Mouse (Mus musculus) neural tube, embryonic 10.5 days (tissue): Measurements from ENCODE around the gene Cetn3.
A peak's percentile ranks its signal among the peaks of the same experiment; 100 is the strongest.

Experiments
- DNase-seq: peaks from one replicate; pipeline ENCODE4 v3.0.0-alpha.2; 2017; ENCODE audit warnings: low spot score; ENCODE audit errors: extremely low spot score

Cetn3 gene

DNA sequence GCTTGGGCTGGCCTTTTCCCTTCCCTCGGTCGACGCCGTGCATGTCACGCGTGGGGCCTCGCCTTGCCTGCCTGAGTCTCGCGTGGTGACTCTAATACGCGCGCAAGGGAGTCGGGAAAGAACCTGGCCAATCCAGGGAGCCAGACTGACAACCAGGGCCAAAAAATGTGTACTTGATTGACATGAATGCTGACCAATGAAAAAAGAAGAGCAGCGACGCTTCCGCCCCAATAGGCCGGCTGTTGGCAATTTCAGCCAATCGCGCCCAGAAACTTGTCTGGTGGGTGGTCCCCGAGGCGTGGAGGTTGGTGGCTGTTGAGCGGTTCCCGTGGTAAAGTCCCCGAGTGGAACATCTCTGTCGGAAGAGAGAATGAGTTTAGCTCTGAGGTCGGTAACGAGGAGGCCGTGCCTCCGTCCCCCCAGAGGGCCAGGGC lies at the start of gene Cetn3:
TSS of gene Cetn3 (plus strand) at position 107 of the 434 bp plus-strand sequence.
- peak; percentile 93 for DNase-seq

DNA sequence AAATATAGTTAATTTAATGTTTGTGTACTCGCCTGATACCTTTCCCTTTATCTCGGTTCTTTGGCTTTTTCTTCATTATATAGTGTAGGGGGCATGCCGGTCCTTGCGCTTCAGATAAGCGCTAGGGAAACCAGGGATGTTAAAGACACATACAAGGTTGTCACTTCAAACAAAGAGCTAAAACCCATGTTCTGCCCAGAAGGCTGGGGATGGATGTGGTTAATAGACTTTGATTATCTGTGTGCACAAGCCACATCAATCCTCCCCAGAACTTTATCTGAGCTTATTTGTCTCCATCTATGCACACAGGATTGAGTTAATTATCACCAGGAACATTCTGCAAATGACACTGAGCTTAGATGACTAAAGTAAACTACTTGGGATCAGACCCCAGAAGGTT lies 46.3 kb upstream of the Cetn3 start:
- DNase-seq, result no peak

DNA sequence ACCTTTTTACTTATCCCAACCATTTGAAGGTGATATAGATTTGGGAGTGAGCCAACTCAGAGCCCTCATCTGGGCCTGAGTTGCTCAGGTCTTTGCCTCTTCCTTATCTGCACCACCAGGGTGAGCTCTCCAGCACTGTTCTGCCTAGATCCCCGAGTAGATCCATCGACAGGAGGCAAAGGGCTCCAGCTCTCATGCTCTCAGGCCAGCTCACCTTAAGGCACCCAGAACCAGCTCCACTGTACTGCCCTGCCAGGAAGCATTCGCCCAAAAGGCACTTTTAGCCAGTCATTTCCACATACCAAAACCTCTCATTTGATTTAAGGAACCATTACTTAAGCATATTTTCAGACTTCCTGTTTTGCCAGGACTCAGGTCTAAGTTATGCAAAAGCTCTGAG lies 42.0 kb upstream of the Cetn3 start:
- DNase-seq, result no peak

DNA sequence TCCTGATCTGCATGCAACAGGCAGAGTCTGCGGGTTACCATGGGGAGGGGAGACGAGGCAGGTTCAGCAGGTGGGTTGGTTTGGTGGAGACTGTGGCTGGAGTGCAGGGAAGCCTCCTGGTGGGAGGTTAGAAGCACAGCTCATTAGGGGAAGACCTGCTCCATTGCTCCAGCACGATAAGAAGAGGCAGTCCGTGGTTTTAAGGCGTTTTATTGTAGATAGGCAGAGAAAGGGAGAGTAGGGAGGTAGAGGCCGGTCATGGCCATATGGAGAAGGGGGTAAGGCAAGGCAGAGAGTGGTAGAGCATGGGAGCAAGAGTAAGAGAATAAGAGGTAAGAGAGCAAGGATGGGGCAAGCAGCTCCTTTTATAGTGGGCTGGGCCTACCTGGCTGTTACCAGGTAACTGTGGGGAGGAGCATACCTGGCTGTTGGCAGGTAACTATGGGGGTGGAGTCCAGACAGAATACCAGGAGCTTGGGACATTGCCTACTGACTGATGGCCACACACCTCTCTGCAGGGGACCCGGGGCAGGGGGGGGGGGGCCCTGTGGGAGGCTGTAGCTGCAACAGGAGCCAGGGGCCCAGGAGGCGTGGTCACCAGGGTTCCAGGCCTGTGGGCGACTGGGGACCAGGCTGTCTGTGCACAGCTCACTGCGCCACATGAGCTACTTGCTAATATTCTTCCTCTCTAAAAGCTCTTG lies 39.3 kb upstream of the Cetn3 start:
- DNase-seq, result no peak

DNA sequence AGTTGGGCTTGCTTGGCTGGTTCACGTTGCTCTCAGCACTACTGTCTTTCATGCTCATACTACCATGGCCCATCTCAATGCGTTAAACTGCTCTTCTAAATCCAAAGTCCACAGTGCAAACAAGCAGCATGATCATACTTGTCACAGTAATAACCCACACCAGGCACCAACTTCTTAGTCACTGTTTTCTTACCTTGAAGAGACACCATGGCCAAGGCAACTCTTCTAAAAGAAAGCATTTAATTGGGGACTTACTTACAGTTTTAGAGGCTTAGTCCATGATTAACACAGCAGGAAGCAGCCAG lies 38.8 kb upstream of the Cetn3 start:
- DNase-seq, result no peak

DNA sequence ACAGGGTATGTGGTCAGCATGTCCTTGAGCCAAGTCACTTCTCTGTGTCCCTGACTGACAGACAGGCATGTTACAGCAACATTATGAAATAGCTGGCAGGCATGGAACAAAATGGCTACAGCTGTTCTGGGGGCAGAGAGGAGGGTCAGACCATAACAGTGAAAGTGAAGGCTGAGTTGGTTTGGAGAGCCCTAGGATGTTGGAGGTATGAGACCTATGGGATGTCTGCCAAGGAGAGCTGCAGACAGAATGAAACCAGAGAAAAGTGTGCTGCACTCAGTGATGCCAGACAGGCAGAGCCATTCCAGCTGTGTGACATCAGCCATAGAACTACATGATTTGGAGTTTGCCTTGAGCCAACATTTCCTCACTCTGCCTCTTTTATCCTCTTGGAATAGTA lies 28.0 kb upstream of the Cetn3 start:
- DNase-seq, result no peak

DNA sequence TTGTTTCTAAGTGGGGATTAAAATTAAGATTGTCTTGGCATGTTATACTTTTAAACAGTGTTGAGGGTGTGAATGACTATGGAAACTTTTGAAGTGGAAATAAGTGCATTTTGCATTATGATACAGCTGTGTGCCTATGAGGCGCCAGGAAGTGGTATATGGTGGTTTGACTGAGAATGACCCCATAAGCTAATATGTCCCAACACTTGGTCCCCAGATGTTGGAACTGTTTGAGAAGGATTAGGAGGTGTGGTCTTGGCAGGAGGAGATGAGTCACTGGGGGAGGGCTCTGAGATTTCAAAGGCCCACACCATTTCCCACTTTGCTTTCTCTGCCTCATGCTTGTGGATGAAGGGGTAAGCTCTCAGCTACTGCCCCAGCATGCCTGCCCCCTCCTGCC lies 27.6 kb upstream of the Cetn3 start:
- DNase-seq, result no peak

DNA sequence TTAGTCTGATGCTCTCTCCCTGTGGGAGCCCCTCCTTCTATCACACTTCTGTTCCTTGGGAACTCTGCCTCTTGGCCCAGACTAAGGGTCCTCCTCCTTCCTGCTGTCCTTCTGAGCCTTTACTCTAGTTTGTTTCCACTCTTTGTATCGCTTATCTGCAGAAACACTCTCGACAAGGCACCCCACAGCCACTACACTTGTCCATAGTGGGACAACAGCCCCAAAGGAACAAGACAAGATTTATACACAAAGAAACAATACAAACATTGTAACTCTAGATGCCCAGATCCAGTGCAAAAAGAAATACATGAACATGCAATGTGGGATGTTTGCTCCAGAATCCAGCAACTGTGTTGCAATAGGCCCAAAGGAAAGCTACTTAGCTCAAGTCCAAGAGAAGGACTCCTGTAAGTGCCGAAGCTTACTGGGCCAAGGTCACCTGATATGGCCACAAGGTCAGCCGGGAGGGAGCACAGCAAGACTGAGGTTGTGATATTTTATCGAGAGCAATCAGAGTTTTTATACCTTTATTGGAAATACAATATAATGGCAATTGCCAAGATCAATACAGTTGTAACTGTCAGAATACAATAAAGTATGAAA lies 25.7 kb upstream of the Cetn3 start:
- no peak for DNase-seq

DNA sequence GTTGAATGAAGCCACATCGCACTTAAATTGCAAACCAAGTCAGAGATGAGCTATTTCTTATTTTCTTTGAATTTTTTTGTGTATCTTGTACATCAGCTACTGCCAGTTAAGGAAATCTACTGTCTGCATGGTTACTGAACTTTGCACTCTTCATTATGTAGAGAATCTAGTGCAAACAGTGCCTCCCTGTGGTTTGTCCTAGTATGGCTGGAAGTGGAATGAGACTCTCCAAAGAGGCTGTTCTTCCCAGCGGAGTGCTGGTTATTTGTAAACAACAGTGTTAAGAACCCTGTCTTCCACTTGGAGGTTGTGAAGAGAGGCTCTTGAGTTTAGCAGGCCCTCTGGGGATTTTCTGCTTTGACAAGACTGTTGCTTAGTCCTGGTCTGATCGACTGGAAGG lies 22.5 kb upstream of the Cetn3 start:
- peak; percentile 40 for DNase-seq

DNA sequence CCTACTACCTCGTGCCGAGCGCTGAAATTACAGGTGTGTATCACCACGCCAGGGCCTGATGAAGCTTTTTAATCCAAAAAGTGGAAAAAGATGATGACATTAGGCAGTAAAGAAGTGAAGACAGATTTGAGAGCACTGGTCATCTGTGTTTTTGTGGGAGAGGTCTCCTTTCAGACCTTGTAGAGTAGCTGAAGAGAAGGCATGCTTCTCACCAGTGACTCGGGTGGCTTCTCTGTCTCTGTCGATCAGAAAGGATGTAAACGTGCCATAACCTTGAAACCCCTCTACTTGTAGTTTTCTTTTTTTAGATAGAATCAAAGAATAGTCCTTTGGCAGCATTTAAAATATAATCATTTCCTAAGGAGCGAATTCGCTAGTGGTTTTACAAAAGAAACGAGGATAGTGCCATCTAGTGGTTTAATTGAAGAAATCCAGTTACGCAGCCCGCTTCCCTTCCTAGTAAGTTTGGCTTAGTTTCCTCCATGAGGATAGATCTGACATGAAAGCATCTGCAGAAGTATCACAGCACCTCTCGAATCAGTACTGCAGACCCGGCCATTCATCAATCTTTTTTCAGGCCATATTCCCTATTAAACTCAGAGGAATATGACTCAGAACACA lies 21.2 kb upstream of the Cetn3 start:
- peak; percentile 25 for DNase-seq

DNA sequence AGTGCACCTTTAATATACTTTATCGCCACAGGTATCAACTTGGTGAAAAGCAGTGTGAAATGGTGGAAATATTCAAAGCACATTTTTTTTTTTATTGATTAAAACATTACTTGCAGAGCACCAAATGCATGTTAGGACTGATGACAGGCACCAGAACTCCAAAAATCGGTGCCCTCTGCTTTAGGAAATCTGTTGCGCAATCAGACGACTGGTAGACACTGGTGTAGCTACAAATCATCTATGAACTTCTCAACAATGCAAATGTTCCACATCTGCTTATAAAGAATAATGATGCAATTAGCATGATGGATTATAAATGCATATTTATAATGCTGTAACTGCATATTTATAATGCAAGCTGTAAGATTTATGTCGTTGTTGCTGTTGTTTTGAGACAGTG lies 18.7 kb upstream of the Cetn3 start:
- DNase-seq, result no peak

DNA sequence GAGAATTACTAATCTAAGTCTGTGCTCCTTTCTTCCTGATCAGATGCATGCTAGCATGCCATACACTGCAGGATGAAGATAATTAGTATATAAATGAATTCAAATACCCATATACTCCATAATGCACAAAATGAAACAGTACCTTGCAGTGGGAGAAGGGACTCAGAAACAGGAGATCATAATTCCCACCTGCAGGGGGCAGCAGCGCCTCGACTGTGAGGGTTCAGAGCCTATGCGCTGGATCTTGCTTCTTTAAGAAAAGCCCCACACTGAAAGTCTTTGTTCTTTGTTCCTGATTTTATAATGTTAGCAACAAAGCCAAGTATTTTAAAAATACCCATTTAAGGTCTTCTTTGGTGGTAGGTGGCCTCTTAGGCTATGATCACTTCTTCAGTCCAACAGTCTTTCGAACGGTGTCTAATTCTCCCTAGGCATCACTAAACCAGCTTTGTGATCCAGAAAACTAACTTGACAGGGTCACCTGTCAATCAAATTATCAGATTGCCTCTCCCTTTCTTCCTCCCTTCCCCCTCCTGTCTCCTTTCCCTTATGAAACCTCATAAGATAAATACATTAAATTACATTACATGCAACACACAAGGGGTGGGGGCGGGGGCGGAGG lies 15.7 kb upstream of the Cetn3 start:
- no peak for DNase-seq

DNA sequence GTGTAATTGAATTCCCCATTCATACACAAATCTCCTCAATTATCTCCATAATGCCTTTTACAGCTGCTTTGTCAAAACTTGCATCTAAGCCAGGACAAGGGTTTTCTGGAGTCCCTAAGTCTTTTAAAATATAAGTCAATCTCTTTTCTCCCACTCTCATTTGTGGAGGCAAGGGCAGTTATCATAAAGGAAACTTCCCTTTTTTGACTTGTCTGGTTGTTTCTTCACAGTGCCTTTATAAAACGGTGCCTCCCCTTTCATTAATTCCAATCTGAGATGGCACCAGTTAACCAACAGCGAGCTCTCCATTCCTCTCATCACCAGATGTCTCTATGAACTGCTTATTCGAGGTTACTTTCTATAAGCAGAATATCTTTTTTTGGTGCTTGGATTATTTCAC lies 6.7 kb upstream of the Cetn3 start:
- DNase-seq, result no peak

DNA sequence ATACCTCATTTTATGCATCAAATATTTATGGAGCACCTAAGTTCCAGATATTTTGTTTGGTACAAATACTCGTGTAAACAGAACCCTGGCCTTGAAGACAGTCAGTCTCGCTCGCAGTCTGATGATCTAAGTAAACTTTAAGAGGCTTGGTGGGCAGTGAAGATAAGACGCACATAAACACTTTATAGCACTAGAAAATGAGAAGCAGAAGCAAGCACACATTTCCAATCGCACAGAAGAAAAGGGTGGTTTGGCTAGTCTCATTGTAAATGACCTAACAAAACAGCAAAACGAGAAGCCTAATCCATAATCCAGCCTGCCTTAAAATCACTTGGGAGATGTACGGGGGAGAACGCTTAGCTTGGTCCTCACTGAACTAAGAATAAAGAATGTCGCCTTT lies 402 bp upstream of the Cetn3 start:
- no peak for DNase-seq

DNA sequence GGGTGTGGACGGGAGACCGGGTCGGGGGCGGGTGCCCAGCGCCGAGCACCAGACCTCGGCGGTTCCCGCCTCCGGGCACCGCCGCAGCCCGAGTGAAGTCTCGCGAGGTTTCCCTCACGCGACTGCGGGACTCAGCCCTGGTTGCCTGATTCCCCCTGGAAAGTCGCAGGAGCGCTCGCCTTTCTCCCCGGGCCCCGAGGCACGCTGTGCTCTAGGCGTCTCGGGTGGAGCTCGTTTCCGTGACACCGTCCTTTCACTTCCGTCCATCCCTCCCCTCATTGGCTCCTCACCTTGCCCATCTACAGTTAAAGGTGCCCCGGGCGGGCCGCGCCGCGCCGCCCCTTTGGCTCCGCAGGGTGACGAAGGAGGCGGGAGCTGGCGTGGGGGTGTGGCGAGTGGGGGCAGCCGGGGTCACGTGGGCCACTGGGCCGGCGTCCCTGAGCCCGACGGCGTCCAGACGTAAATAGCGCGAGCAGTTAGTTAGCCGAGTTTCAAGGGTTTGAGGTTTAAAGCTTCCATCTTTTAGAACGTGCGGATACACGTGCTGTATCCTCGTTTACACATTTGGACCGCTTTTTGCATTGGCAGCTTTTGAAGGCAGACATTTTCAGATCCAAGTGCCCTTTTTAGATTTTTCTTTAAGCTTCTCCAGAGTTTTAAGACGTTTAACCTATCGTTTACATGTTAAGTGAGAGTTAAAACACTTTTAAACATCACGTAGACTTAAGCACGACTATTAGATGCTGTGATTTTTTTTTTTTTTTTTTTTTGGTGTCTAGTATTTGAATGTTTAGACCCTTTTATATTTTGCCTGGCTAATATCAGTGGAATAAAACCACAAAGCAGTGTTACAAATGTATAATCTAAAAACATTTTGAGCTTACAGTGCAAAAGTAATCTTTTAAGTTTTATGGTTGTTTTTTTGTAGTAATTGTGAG lies 797 bp downstream of the Cetn3 start:
- peak; percentile 96 for DNase-seq

DNA sequence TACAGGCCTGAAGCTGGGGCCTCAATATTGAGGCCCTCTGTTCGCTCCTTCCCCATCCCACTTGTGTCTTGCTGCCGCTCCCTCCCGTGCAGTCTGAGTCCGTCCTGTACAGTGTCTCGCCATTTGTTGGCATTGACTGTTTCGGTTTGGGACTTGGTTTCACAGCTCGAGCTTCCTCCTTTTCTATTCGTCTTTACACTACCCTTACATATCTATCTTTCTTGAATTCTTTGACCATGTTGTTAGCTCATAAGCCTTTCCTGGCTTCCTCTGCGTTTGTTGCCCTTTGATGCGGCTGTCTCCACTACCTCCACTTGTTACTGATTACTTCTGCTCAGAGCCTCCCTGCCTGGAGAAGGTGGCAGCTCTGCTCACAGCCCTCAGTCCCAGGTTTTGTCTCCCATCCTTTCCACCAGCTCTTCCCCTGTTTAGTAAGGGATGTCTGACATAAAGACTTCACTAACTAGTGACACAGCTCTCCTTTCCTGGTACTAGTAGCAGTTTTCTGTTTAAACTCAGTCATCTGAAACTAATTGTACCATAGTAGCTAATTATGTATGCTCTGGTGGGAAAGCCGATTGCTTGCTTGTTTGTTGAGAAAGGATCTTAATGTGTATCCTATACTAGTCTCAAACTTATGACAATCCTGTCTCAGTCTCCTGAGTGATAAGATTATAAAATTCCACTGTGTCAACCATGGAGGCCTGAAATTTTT lies 3.0 kb downstream of the Cetn3 start:
- DNase-seq, result no peak

DNA sequence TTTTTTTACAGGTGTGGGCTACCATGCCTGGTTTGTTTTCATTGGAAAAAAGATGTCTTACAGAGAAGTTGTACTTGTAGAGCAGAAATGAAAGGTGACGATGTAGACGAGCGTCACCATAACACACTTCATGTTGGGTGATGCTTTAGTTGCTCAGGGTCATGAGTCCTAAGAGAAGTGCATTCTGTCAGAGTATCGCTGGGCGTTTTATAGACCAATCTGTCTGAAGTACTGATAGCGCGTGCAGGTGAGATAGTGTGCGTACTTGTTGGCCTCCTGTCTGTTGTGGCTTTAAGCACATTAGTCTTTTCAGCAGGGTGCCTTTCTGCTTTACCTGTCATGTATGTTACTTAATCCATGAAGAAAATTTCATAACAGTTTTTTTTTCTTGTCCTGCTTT lies 7.3 kb downstream of the Cetn3 start:
- DNase-seq, result no peak

DNA sequence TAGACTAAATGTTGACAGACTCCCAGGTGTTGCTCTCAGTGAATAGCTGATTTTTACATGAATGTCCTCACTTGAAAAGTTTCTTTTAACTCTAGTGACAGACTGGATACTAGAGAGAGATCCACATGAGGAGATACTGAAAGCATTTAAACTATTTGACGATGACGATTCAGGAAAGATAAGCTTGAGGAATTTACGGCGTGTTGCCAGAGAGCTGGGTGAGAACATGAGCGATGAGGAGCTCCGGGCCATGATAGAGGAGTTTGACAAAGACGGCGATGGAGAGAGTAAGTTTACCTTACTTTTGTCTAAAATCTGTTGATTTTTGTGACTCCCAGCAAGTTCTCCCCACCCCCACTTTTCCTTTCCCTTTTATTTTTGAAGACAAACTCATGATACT lies 9.0 kb downstream of the Cetn3 start:
- DNase-seq, result no peak

DNA sequence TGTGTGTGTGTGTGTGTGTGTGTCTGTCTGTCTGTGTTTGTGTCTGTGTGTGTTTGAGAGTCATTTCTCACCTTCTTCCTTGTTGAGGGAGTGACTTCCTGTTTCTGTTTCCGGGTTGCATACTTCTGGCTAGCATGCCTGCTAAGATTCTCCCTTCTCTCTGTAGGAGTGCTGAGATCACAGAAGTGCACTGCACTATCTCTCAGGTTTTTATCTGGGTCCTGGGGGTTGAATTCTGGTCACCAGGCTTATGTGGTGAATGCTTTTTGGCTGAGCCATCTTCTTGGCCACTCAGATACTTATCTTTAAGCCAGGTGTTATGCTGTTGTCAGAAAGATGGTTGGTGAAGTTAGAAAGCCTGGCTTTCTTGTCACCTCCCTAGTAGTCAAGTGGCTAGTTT lies 11.0 kb downstream of the Cetn3 start:
- DNase-seq, result no peak

DNA sequence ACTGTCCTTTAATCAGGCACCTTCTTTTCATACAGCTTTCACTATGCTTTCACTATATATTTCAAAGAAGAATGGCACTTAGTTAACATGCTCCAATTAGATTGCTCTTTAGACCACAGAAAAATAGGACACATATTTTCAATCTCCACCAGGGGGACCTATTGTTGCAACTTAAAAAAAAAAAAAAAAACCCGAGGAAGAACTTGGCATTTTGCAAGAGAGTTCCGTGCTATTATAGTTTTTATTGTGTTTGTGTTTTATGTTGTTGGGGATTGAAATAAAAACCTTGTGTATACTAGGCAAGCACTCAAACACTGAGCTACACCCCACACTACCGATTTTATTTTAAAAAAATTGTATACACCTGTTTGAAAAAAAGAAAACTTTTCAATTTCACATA lies 18.2 kb downstream of the Cetn3 start:
- no peak for DNase-seq

DNA sequence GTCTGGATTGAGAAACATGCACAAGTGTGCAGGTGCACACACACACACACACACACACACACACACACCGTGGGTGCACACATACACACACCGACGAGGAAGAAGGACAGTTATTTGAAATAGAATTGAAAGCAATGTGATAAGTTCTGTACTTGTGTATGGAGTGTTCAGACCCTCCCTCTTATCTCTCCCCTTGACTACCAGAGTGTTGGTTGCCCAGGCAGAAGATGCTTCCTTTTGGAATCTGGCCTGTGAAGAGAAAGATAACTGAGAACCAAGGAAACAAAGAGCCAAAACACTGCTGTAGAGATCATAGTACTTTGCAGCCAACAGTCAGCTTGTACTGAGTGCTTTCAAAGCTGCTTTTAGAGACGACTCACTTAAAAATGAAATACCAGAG lies 20.8 kb downstream of the Cetn3 start:
- DNase-seq, result no peak
